Mouse (Mus musculus): ENCODE measurements around the gene Enam. TPM values are rescaled to one million over a fixed set of nuclear protein-coding genes. Genes with fewer than 3 reads are reported as not detected.
"Not testable (repeated sequence)": the region's sequence is repeated elsewhere in the genome, so short reads cannot be mapped to it uniquely, and the experiment has no call there.

Gene Enam
- polyA plus RNA-seq, 1 experiment, result not detected

GRCm38 (mm10) chr5:88542651-88543282 is 55.0 kb downstream of the Enam start:
- WGBS, result 48% methylated on average over 5 of the region's 5 CpGs
- no peaks in the 10 kb centered on the region for H3K4me1 ChIP-seq (ENCODE audit: control insufficient read depth, insufficient read depth, low read length)
- H3K36me3 ChIP-seq (ENCODE audit: control insufficient read depth, insufficient read depth, low read length), result no peaks in the 10 kb centered on the region
- peak; percentile 74 for DNase-seq
- TF ChIP-seq POLR2A (IDR thresholded peaks at IDR 0.05; ENCODE audit: low read depth, low read length), result no peak
- TF ChIP-seq CTCF (conservative IDR thresholded peaks at IDR 0.05; ENCODE audit: insufficient read depth, insufficient read length, low read depth, low read length), result 0 out of 2 replicates have a peak, but pooled peaks have one; percentile 11
- H3K4me3 ChIP-seq (ENCODE audit: insufficient read depth, low read depth, low read length), result no peak overlapping the region
- no peak overlapping the region for H3K27ac ChIP-seq (ENCODE audit: insufficient read depth, low read depth, low read length)
- H3K27me3 ChIP-seq (replicated peaks; ENCODE audit: control insufficient read depth, insufficient read depth, low read length), result no peaks in the 10 kb centered on the region

- not testable (repeated sequence) for H3K4me1 ChIP-seq (ENCODE audit: control insufficient read depth, insufficient read depth, low read length); H3K4me3 ChIP-seq (ENCODE audit: insufficient read depth, low read depth, low read length); H3K27me3 ChIP-seq (replicated peaks; ENCODE audit: control insufficient read depth, insufficient read depth, low read length); H3K36me3 ChIP-seq (ENCODE audit: control insufficient read depth, insufficient read depth, low read length); H3K27ac ChIP-seq (ENCODE audit: insufficient read depth, low read depth, low read length)
- WGBS, result 87% methylated on average over 1 of the region's 1 CpGs
- DNase-seq, result peak; percentile 51
Measured at GRCm38 (mm10) chr5:88544411-88544810, 56.6 kb downstream of the Enam start.

DNA sequence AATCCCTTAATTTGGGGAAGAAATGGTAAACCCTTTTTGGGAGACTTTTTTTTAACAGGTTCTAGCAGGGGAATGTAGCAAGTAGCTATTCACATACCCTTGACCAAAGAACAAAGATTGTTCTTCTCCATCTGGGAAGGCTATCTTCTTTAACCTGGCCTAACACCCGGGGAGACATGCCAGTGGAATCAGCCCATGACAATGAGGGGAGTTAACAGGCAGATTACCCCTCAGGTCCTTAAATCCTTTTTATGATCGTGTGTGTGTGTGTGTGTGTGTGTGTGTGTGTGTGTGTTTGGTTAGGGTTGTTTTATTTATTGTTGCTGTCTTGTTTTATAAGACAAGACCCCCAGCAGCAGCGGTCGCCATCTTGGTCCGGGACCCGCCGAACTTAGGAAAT is 57.8 kb downstream of the Enam start:
- H3K36me3 ChIP-seq (ENCODE audit: control insufficient read depth, insufficient read depth, low read length), result no peaks in the 10 kb centered on the region
- no peaks in the 10 kb centered on the region for H3K27me3 ChIP-seq (replicated peaks; ENCODE audit: control insufficient read depth, insufficient read depth, low read length)
- no peak overlapping the region for H3K4me3 ChIP-seq (ENCODE audit: insufficient read depth, low read depth, low read length)
- TF ChIP-seq POLR2A (IDR thresholded peaks at IDR 0.05; ENCODE audit: low read depth, low read length), result no peak
- TF ChIP-seq CTCF (conservative IDR thresholded peaks at IDR 0.05; ENCODE audit: insufficient read depth, insufficient read length, low read depth, low read length), result no peak
- no peak for DNase-seq
- H3K27ac ChIP-seq (ENCODE audit: insufficient read depth, low read depth, low read length), result no peak overlapping the region
- no peaks in the 10 kb centered on the region for H3K4me1 ChIP-seq (ENCODE audit: control insufficient read depth, insufficient read depth, low read length)
- 81% methylated on average over 7 of the region's 7 CpGs for WGBS

DNA sequence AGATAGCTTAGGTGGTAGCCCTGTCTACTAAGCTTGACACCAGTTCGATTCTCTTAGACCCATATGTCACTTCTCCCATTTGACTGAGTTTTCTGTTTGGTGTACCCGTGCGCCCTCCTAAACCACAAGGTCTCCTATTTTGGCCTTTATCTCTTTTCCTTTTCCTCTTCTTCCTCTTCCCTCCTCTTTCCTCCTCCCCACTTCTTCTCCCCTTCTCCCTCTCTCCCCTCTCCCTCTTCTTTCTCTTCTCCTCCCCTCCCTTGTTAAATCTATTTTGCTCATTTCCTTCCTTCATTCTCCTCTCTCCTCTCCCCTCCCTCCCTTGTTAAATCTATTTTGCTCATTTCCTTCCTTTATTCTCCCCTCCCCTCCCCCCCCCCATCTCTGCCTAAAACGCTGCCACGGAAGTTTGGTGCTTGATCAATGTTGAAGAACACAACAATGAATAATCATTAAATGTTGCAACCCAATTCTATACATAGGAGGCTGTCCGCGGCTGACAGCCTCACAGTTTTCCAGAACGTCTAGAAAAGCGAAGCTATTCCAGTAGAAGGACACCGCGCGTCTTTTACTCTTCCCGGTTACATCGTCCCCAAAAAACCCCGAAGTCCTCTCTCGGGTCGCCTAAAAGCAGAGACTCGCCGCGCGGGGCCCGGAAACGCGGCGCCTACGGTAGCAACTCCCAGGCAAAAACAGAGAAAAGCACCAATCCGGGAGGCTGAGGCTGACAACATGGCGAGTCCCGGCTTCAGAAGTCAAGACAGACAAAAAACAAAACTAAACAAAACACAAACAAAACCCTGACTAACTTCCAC is 65.7 kb downstream of the Enam start:
- H3K27ac ChIP-seq (ENCODE audit: insufficient read depth, low read depth, low read length), result peak overlapping the region; percentile 70
- 7% methylated on average over 29 of the region's 29 CpGs for WGBS
- peak overlapping the region; percentile 49 for H3K4me3 ChIP-seq (ENCODE audit: insufficient read depth, low read depth, low read length)
- H3K4me1 ChIP-seq (ENCODE audit: control insufficient read depth, insufficient read depth, low read length), result peaks cover 11% of the 10 kb centered on the region; the same call in 1 of the 2 replicates
- no peaks in the 10 kb centered on the region for H3K27me3 ChIP-seq (replicated peaks; ENCODE audit: control insufficient read depth, insufficient read depth, low read length)
- DNase-seq, result no peak
- H3K36me3 ChIP-seq (ENCODE audit: control insufficient read depth, insufficient read depth, low read length), result no peaks in the 10 kb centered on the region
- TF ChIP-seq POLR2A (IDR thresholded peaks at IDR 0.05; ENCODE audit: low read depth, low read length) (no peak), CTCF (conservative IDR thresholded peaks at IDR 0.05; ENCODE audit: insufficient read depth, insufficient read length, low read depth, low read length) (no peak)

DNA sequence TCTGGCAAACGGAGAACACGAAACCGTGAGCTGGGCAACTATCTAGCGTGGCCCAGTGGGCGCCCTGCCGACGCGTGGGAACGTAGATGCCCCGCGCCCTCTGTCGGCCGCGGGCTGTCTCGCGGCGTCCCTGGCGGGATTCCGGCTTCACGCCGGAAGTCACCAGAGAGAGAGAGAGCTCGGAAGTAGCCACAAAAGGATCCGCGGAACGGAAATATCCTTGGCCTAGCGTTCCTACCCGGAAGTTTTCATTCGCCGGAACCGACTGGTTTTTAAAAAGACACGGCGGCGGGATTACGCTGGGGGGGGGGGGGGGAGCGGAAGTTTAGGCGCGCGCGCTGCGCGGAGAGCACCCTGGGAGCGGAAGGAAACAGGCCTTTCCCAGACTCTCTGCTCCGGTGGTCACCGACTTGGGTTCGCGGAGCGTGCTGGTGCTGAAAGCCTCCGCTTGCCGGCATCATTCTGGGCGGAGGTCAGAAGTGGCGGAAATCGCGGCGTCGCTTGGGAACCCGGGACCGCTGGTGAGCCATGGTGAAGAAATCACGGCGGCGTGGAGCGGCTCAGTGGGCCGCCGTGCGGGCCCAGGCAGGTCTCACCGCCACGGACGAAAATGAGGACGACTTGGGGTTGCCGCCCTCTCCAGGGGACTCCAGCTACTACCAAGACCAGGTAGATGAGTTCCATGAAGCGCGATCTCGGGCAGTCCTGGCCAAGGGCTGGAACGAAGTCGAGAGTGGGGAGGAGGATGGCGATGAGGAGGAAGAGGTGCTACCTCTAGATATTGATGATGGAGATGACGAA is 66.5 kb downstream of the Enam start, which contains the start of gene Utp3:
Gene Utp3, plus strand, starts transcription at position 377 of the 801 bp plus-strand sequence.
- TF ChIP-seq POLR2A (IDR thresholded peaks at IDR 0.05; ENCODE audit: low read depth, low read length) (peak; percentile 50), CTCF (conservative IDR thresholded peaks at IDR 0.05; ENCODE audit: insufficient read depth, insufficient read length, low read depth, low read length) (peak; percentile 77)
- Histone ChIP-seq H3K36me3 (ENCODE audit: control insufficient read depth, insufficient read depth, low read length) (no peaks in the 10 kb centered on the region), H3K4me3 (ENCODE audit: insufficient read depth, low read depth, low read length) (peak within 1 kb of the TSS; percentile 75), H3K4me1 (ENCODE audit: control insufficient read depth, insufficient read depth, low read length) (peaks cover 11% of the 10 kb centered on the region; the same call in 1 of the 2 replicates), H3K27me3 (replicated peaks; ENCODE audit: control insufficient read depth, insufficient read depth, low read length) (no peaks in the 10 kb centered on the region), H3K27ac (ENCODE audit: insufficient read depth, low read depth, low read length) (peak within 1 kb of the TSS; percentile 70)
- DNase-seq, result peak; percentile 98
- under 1% methylated on average over 76 of the region's 76 CpGs for whole genome bisulfite sequencing

Other genes starting within 250 kb of the Enam start
- not detected in 2 replicates for gene Gm7714, start 219.1 kb upstream of the Enam start, polyA plus RNA-seq (2012; rRNA removed)
- not detected in 2 replicates for gene Prol1, start 170.7 kb upstream of the Enam start, polyA plus RNA-seq (2012; rRNA removed)
- gene Amtn, start 111.9 kb upstream of the Enam start, polyA plus RNA-seq (2012; rRNA removed), result not detected in 2 replicates
- not detected in 2 replicates for gene Ambn, start 32.0 kb upstream of the Enam start, polyA plus RNA-seq (2012; rRNA removed)
- 3.2 and 5.5 TPM in 2 replicates for gene Jchain, start 39.9 kb downstream of the Enam start, polyA plus RNA-seq (2012; rRNA removed)
- 7.9 and 9.8 TPM in 2 replicates for gene Utp3, start 66.5 kb downstream of the Enam start, polyA plus RNA-seq (2012; rRNA removed)
- gene Rufy3, start 77.1 kb downstream of the Enam start, polyA plus RNA-seq (2012; rRNA removed), result 21.2 and 24.0 TPM in 2 replicates
- gene Grsf1, start 188.2 kb downstream of the Enam start, polyA plus RNA-seq (2012; rRNA removed), result 58.4 and 60.7 TPM in 2 replicates
- gene Mob1b, start 232.9 kb downstream of the Enam start, polyA plus RNA-seq (2012; rRNA removed), result 5.3 and 6.7 TPM in 2 replicates

Measured in kidney, adult 2 months (tissue).